Mouse (Mus musculus) liver, embryonic 11.5 days (tissue): ENCODE measurements around the gene Prss23. TPM values are rescaled to one million over a fixed set of nuclear protein-coding genes. Genes with fewer than 3 reads are reported as not detected.

Experiments
- ATAC-seq: fragments of 200-750 bp; cut with Nextera tagmentation; replicated peaks from 2 replicates; pipeline ENCODE4 v1.8.0; 2017; ENCODE audit warnings: moderate number of reproducible peaks, mild to moderate bottlenecking, moderate TSS enrichment, moderate library complexity; ENCODE audit not compliant: low FRiP score
- DNase-seq: peaks from one replicate; pipeline ENCODE4 v3.0.0-alpha.2; 2017; ENCODE audit warnings: low spot score
- H3K27ac ChIP-seq: fragments of 300-500 bp; sonication (generic); 2 replicates; pipeline ENCODE4 v1.5.1; 2014; ENCODE audit warnings: mild to moderate bottlenecking, low read depth, low read length, control low read depth
- H3K27me3 ChIP-seq: fragments of 300-500 bp; sonication (generic); replicated peaks from 2 replicates; pipeline ENCODE4 v1.6.1; 2014; ENCODE audit warnings: low read length, mixed read lengths; ENCODE audit not compliant: control insufficient read depth, insufficient read depth
- H3K36me3 ChIP-seq: fragments of 300-500 bp; sonication (generic); 2 replicates; pipeline ENCODE4 v1.6.1; 2014; ENCODE audit warnings: mild to moderate bottlenecking, low read length, moderate library complexity, mixed read lengths; ENCODE audit not compliant: control insufficient read depth, insufficient read depth
- H3K4me1 ChIP-seq: fragments of 300-500 bp; sonication (generic); replicated peaks from 2 replicates; pipeline ENCODE4 v1.6.1; 2014; ENCODE audit warnings: low read length, mixed read lengths; ENCODE audit not compliant: control insufficient read depth, insufficient read depth
- H3K4me2 ChIP-seq: fragments of 300-500 bp; sonication (generic); 2 replicates; pipeline ENCODE4 v1.6.1; 2014; ENCODE audit warnings: mild to moderate bottlenecking, control low read depth, moderate library complexity
- H3K4me3 ChIP-seq: fragments of 300-500 bp; sonication (generic); 2 replicates; pipeline ENCODE4 v1.5.1; 2014; ENCODE audit warnings: low read depth, low read length, control low read depth
- H3K9ac ChIP-seq: fragments of 300-500 bp; sonication (generic); 2 replicates; pipeline ENCODE4 v1.6.1; 2014; ENCODE audit warnings: low read depth, low read length, control low read depth
- H3K9me3 ChIP-seq: fragments of 300-500 bp; sonication (generic); 2 replicates; pipeline ENCODE4 v1.6.1; 2016; ENCODE audit warnings: low read length, inconsistent platforms, mixed read lengths; ENCODE audit not compliant: control insufficient read depth
- WGBS: fragments of 180-500 bp; shearing (Covaris S2); extraction: QIAGEN DNeasy Blood & Tissue Kit; methylation state at CpG from one replicate; pipeline ENCODE4 v1.1.7; 2014; 5-methylcytosine and 5-hydroxymethylcytosine counted together
- polyA plus RNA-seq: library from polyadenylated mRNA; unstranded; fragments of >200 nt; fragmentation: Nextera tagmentation; extraction: Ambion mirVana; gene quantifications from 2 replicates; pipeline ENCODE4 v1.2.1, GENCODE M21; 2014

Prss23 gene
- polyA plus RNA-seq, 1 experiment from 2014 or later = 9.0 TPM

GRCm38 (mm10) chr7:89459691-89460090 is 67.3 kb downstream of the Prss23 start:
- Histone ChIP-seq H3K36me3 (no peaks in the 10 kb centered on the region), H3K9ac (no peak overlapping the region), H3K27me3 (no peaks in the 10 kb centered on the region), H3K9me3 (no peaks in the 10 kb centered on the region), H3K4me2 (no peak overlapping the region), H3K27ac (no peak overlapping the region), H3K4me1 (no peaks in the 10 kb centered on the region), H3K4me3 (no peak overlapping the region)
- DNase-seq = no peak
- no peak for ATAC-seq
- WGBS = 53% methylated on average over 2 of the region's 2 CpGs

Other genes starting within 250 kb of the Prss23 start
- 27.0 and 28.9 TPM in 2 replicates for gene Tmem135, start 123.0 kb downstream of the Prss23 start, polyA plus RNA-seq
- 7.8 and 8.3 TPM in 2 replicates for gene Fzd4, start 122.8 kb downstream of the Prss23 start, polyA plus RNA-seq
- 0.12 and 0.22 TPM in 2 replicates for gene Me3, start 105.2 kb upstream of the Prss23 start, polyA plus RNA-seq